Mouse (Mus musculus): Measurements from ENCODE around the gene Pygb. TPM values are rescaled to one million over a fixed set of nuclear protein-coding genes. Genes with fewer than 3 reads are reported as not detected.

The Pygb gene
- polyA plus RNA-seq, 1 experiment from 2014 or later, result 57.8 TPM

DNA sequence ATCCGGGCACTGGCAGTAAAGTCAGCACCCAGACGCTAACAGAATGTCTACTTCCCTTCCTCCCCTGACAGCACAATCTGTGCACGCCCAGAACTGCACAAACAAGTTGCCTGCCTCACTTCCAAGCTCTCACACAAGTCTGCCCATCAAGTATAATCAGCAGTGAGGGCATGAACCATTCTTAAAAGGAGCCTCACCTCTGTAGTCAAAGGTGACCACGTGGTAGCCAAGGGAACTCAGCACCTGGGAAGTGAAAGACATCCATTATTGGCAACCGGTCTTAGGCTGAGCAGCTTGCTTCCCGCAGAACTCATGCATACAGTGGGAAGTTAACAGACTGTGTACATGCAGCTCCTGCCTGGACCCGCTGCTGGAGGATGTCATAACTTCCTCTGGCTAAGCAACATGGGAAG, 55.5 kb downstream of the Pygb start:
- no peak overlapping the region for H3K4me2 ChIP-seq (replicated peaks; ENCODE audit: low read depth, low read length)
- no peak overlapping the region for H3K27ac ChIP-seq (ENCODE audit: low read depth, low read length)
- no peak overlapping the region for H3K9ac ChIP-seq (ENCODE audit: low read depth, low read length)
- WGBS, result 75% methylated on average over 7 of the region's 7 CpGs
- no peaks in the 10 kb centered on the region for H3K4me1 ChIP-seq (ENCODE audit: control insufficient read depth, insufficient read depth, low read length)
- H3K36me3 ChIP-seq (ENCODE audit: control insufficient read depth, insufficient read depth, low read length), result peaks cover 8% of the 10 kb centered on the region
- H3K9me3 ChIP-seq (ENCODE audit: control insufficient read depth, low read length), result no peaks in the 10 kb centered on the region
- H3K27me3 ChIP-seq (ENCODE audit: control insufficient read depth, insufficient read depth, low read length), result no peaks in the 10 kb centered on the region
- H3K4me3 ChIP-seq (ENCODE audit: low read length), result no peak overlapping the region
- ATAC-seq (ENCODE audit: low FRiP score, low TSS enrichment), result no peak

DNA sequence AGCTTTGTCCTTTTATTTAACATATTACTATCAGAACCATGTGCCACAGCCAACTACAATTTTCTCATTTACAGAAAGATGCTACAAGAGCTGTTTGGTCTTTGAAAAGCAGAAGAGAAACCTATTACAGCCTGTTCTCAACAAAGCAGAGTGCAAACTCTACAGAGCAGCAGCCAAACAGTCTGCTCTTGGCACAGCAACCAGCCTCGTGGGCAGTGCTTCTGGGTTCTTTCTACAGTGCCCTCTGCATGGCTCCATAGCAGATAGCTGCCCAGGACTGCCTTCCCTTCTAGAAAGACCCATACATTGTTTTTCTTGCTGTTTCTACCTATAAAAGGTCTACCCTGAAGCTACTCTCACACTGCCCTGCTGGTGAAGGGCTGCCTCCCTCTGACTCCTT, 58.3 kb downstream of the Pygb start:
- Histone ChIP-seq H3K9me3 (ENCODE audit: control insufficient read depth, low read length) (no peaks in the 10 kb centered on the region), H3K27ac (ENCODE audit: low read depth, low read length) (no peak overlapping the region), H3K36me3 (ENCODE audit: control insufficient read depth, insufficient read depth, low read length) (peaks cover 2% of the 10 kb centered on the region; the same call in 1 of the 2 replicates), H3K4me1 (ENCODE audit: control insufficient read depth, insufficient read depth, low read length) (no peaks in the 10 kb centered on the region), H3K27me3 (ENCODE audit: control insufficient read depth, insufficient read depth, low read length) (no peaks in the 10 kb centered on the region), H3K4me2 (replicated peaks; ENCODE audit: low read depth, low read length) (no peak overlapping the region), H3K9ac (ENCODE audit: low read depth, low read length) (no peak overlapping the region), H3K4me3 (ENCODE audit: low read length) (no peak overlapping the region)
- 74% methylated on average over 1 of the region's 1 CpGs for WGBS
- ATAC-seq (ENCODE audit: low FRiP score, low TSS enrichment), result no peak

DNA sequence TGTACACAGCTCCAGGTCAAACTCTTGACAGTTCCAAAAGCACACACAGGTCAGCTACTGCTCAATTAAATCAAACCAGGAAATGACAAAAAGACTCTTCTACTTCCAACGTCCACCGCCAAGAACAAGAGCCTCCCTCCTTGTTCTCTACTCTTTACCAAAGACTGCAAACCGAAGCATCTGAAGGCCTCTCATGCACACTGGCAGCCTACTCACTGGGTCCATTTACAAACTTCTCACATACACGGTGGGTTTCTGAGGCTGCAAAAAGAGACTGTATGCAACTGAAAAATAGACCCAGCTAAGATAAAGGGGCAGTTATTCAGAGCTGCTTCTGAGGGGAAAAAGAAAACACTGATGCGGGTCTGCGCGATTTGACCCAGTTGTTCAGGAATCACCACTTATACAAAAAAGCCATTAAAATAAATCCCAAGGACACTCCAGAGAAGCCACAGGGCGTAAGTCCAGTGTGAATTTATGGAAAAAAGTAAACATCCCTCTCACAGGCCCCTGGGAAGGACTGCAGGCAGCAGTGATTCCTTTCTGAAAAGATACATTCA, 61.0 kb downstream of the Pygb start:
- Histone ChIP-seq H3K4me1 (ENCODE audit: control insufficient read depth, insufficient read depth, low read length) (no peaks in the 10 kb centered on the region), H3K9me3 (ENCODE audit: control insufficient read depth, low read length) (no peaks in the 10 kb centered on the region), H3K36me3 (ENCODE audit: control insufficient read depth, insufficient read depth, low read length) (no peaks in the 10 kb centered on the region; the same call in 1 of the 2 replicates), H3K9ac (ENCODE audit: low read depth, low read length) (no peak overlapping the region), H3K27ac (ENCODE audit: low read depth, low read length) (no peak overlapping the region), H3K4me3 (ENCODE audit: low read length) (no peak overlapping the region), H3K27me3 (ENCODE audit: control insufficient read depth, insufficient read depth, low read length) (no peaks in the 10 kb centered on the region), H3K4me2 (replicated peaks; ENCODE audit: low read depth, low read length) (no peak overlapping the region)
- WGBS, result 85% methylated on average over 8 of the region's 8 CpGs
- no peak for ATAC-seq (ENCODE audit: low FRiP score, low TSS enrichment)

DNA sequence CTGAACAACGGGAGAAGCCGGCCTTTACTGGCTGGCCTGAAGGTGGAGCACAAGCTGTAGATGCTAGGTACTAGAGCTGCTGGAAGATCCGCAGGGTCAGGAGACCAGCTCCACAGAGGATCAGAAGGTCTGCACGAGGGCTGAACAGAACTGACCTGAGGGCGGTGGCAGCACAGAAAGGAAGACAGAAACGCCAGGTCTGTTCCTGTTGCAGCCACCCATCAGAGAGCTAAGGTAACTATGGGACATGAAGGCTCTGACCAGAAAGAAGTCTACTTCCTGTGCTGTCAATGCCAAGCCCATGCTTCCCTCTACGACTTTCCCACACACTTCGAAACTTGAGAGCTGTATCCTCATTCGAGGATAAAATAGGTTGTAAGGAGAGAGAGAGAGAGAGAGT, 64.7 kb downstream of the Pygb start:
- Histone ChIP-seq H3K9me3 (ENCODE audit: control insufficient read depth, low read length) (no peaks in the 10 kb centered on the region), H3K36me3 (ENCODE audit: control insufficient read depth, insufficient read depth, low read length) (no peaks in the 10 kb centered on the region), H3K27me3 (ENCODE audit: control insufficient read depth, insufficient read depth, low read length) (no peaks in the 10 kb centered on the region), H3K27ac (ENCODE audit: low read depth, low read length) (no peak overlapping the region), H3K4me2 (replicated peaks; ENCODE audit: low read depth, low read length) (no peak overlapping the region), H3K4me1 (ENCODE audit: control insufficient read depth, insufficient read depth, low read length) (no peaks in the 10 kb centered on the region), H3K9ac (ENCODE audit: low read depth, low read length) (no peak overlapping the region), H3K4me3 (ENCODE audit: low read length) (no peak overlapping the region)
- WGBS, result 64% methylated on average over 9 of the region's 9 CpGs
- ATAC-seq (ENCODE audit: low FRiP score, low TSS enrichment), result no peak

DNA sequence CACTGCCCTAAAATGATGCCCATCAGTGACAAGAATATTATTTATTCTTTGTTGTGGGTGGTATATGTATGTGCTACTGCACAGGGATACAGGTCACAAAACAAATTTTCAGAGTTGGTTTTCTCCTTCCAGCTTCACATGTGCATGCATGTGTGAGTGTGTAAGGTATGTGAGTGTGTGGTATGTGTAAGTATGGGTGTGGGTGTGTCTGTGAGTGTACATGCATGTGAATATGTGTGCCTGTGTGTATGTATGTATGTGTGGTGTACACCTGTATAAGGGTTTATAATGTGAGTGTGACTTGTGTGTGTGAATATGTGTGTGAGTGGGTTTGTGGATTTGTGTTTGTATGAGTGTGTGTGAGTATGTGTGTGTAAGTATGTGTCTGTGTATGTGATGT, 68.7 kb downstream of the Pygb start:
- no peaks in the 10 kb centered on the region for H3K4me1 ChIP-seq (ENCODE audit: control insufficient read depth, insufficient read depth, low read length)
- no peak overlapping the region for H3K9ac ChIP-seq (ENCODE audit: low read depth, low read length)
- no peak for ATAC-seq (ENCODE audit: low FRiP score, low TSS enrichment)
- no peak overlapping the region for H3K27ac ChIP-seq (ENCODE audit: low read depth, low read length)
- H3K4me3 ChIP-seq (ENCODE audit: low read length), result no peak overlapping the region
- H3K36me3 ChIP-seq (ENCODE audit: control insufficient read depth, insufficient read depth, low read length), result no peaks in the 10 kb centered on the region
- no peak overlapping the region for H3K4me2 ChIP-seq (replicated peaks; ENCODE audit: low read depth, low read length)
- no peaks in the 10 kb centered on the region for H3K9me3 ChIP-seq (ENCODE audit: control insufficient read depth, low read length)
- no peaks in the 10 kb centered on the region for H3K27me3 ChIP-seq (ENCODE audit: control insufficient read depth, insufficient read depth, low read length)

DNA sequence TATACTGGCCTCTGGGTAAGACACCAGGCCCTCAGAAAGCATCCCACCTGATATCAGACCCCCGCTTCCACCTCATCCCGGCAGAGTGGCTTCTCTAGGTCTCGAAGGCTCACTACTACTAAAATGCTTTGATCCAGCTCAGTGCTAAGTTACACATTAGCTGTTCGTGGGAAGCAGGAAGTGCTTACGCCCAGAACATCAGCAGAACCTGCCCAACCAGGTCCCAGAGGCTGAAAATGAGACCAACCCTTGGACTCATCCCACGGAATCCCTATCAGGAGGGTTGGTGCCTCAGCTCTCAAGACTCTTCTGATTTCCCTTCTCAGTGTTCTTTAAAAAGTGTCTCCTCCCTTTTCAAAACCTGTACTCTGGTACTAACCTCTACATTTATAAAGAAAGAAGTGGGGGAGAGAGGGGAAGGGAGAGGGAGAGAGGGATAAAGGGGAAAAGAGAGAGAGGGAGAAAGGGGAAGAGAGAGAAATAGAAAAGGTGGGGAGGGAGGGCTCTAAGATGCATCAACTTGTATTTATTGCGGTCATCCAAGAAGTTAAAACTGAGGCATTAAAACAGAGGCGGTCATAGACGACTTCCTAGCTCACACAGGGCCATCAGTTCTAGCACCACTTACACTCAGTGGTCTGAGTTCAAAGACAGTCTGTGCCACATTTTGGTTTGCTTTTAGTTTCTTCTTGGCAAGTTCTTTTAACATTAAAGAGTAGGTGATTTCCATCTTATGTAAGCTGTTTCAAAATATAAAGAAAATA, 72.4 kb downstream of the Pygb start:
- H3K9ac ChIP-seq (ENCODE audit: low read depth, low read length), result no peak overlapping the region
- H3K36me3 ChIP-seq (ENCODE audit: control insufficient read depth, insufficient read depth, low read length), result no peaks in the 10 kb centered on the region
- no peaks in the 10 kb centered on the region for H3K27me3 ChIP-seq (ENCODE audit: control insufficient read depth, insufficient read depth, low read length)
- no peaks in the 10 kb centered on the region for H3K9me3 ChIP-seq (ENCODE audit: control insufficient read depth, low read length)
- no peaks in the 10 kb centered on the region for H3K4me1 ChIP-seq (ENCODE audit: control insufficient read depth, insufficient read depth, low read length)
- no peak overlapping the region for H3K4me2 ChIP-seq (replicated peaks; ENCODE audit: low read depth, low read length)
- H3K4me3 ChIP-seq (ENCODE audit: low read length), result no peak overlapping the region
- WGBS, result 60% methylated on average over 9 of the region's 9 CpGs
- H3K27ac ChIP-seq (ENCODE audit: low read depth, low read length), result no peak overlapping the region
- ATAC-seq (ENCODE audit: low FRiP score, low TSS enrichment), result no peak

DNA sequence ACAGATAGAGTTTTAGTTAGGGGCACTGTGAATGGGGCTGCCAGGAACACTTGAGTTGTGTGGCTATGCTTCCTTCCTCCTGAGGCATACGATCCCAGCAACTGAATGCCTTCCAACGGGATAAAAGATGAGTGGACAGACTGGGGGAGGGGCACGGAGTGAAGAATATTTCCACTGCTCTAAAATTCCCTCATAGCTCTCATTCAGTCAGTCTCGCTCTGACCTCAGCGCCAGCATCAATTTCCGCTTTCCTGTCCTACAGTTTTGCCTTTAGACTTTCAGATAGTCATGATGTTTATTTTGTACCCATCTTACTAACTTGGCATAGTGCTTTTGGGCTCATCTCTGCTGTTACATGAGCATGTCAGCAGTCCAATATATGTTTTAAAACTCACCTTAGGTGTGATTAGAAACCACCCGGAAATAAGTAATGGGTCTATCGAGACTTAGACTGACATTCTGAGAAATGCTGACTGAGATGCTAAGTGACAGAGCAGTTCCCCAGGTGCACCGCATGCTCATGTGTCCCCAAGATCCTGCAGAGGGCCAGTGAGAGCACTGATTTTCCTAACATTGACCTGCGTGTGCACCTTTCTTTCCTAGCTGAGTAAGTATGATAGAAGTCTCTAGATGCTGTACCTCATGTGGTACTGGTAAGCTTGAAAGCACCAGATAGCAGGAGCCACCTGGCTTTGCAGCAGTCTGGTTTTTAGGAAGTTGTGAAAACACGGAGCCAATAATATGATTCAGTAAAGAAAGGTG, 73.4 kb downstream of the Pygb start:
- no peak for ATAC-seq (ENCODE audit: low FRiP score, low TSS enrichment)
- H3K27ac ChIP-seq (ENCODE audit: low read depth, low read length), result no peak overlapping the region
- H3K36me3 ChIP-seq (ENCODE audit: control insufficient read depth, insufficient read depth, low read length), result no peaks in the 10 kb centered on the region
- no peaks in the 10 kb centered on the region for H3K4me1 ChIP-seq (ENCODE audit: control insufficient read depth, insufficient read depth, low read length)
- H3K9ac ChIP-seq (ENCODE audit: low read depth, low read length), result no peak overlapping the region
- no peaks in the 10 kb centered on the region for H3K9me3 ChIP-seq (ENCODE audit: control insufficient read depth, low read length)
- H3K4me2 ChIP-seq (replicated peaks; ENCODE audit: low read depth, low read length), result no peak overlapping the region
- H3K27me3 ChIP-seq (ENCODE audit: control insufficient read depth, insufficient read depth, low read length), result no peaks in the 10 kb centered on the region
- 80% methylated on average over 11 of the region's 11 CpGs for WGBS
- no peak overlapping the region for H3K4me3 ChIP-seq (ENCODE audit: low read length)

DNA sequence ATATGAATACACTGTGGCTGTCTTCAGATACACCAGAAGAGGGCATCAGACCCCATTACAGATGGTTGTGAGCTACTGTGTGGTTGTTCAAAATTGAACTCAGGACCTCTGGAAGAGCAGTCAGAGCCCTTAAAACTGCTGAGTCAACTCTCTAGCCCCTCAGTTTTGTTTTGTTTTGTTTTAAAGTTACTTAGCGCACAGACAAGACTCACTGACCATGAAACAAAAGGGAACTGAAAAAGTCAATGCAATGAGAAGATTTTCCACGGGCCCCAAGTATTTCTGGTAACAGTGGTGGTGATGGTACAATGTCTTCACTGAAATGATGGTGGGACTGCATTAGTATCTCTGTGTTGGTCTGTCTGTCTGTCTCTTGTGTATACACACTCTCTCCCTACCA, 74.6 kb downstream of the Pygb start:
- Histone ChIP-seq H3K9ac (ENCODE audit: low read depth, low read length) (no peak overlapping the region), H3K27me3 (ENCODE audit: control insufficient read depth, insufficient read depth, low read length) (no peaks in the 10 kb centered on the region), H3K36me3 (ENCODE audit: control insufficient read depth, insufficient read depth, low read length) (no peaks in the 10 kb centered on the region), H3K4me1 (ENCODE audit: control insufficient read depth, insufficient read depth, low read length) (no peaks in the 10 kb centered on the region), H3K27ac (ENCODE audit: low read depth, low read length) (no peak overlapping the region), H3K4me2 (replicated peaks; ENCODE audit: low read depth, low read length) (no peak overlapping the region), H3K4me3 (ENCODE audit: low read length) (no peak overlapping the region), H3K9me3 (ENCODE audit: control insufficient read depth, low read length) (no peaks in the 10 kb centered on the region)
- 89% methylated on average over 2 of the region's 2 CpGs for WGBS
- no peak for ATAC-seq (ENCODE audit: low FRiP score, low TSS enrichment)

DNA sequence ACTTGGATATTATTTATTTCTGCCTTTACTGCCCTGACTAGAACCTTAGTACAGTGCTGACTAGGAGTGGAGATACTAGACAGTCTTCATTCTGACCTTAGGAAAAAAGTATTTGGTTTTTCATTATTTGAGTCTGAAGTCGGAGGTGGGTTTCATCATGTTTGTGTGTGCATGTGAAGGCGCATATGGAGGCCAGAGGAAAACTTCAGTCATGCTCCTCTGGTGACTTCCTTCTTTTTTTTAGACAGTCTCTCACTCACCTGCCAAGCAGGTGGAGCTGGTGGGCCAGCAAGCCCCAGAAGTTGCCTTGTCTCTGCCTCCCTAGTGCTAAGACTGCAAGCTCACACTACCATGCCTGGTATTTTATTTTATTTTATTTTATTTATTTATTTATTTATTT, 80.5 kb downstream of the Pygb start:
- Histone ChIP-seq H3K36me3 (ENCODE audit: control insufficient read depth, insufficient read depth, low read length) (no peaks in the 10 kb centered on the region), H3K4me3 (ENCODE audit: low read length) (no peak overlapping the region), H3K9ac (ENCODE audit: low read depth, low read length) (no peak overlapping the region), H3K9me3 (ENCODE audit: control insufficient read depth, low read length) (no peaks in the 10 kb centered on the region), H3K27me3 (ENCODE audit: control insufficient read depth, insufficient read depth, low read length) (no peaks in the 10 kb centered on the region), H3K4me2 (replicated peaks; ENCODE audit: low read depth, low read length) (no peak overlapping the region), H3K4me1 (ENCODE audit: control insufficient read depth, insufficient read depth, low read length) (no peaks in the 10 kb centered on the region), H3K27ac (ENCODE audit: low read depth, low read length) (no peak overlapping the region)
- 90% methylated on average over 2 of the region's 2 CpGs for WGBS
- no peak for ATAC-seq (ENCODE audit: low FRiP score, low TSS enrichment)

Measured in kidney, embryonic 14.5 days (tissue).